Mouse (Mus musculus): ENCODE data around the gene Mrps18c. TPM values are rescaled to one million over a fixed set of nuclear protein-coding genes. Genes with fewer than 3 reads are reported as not detected.

Mrps18c gene
- polyA plus RNA-seq (2016; fragmentation: Nextera tagmentation; extraction: Ambion mirVana): 168 and 174 TPM in 2 replicates

- H3K9me3 ChIP-seq: no peaks in the 10 kb centered on the region
- peaks cover 34% of the 10 kb centered on the region for H3K36me3 ChIP-seq
- H3K9ac ChIP-seq: peak within 1 kb of the TSS; percentile 76
- under 1% methylated on average over 67 of the region's 67 CpGs for WGBS
- peak; percentile 97 for ATAC-seq (ENCODE audit: low FRiP score, low read depth)
- no peak within 1 kb of the TSS for H3K27ac ChIP-seq
- no peaks in the 10 kb centered on the region for H3K27me3 ChIP-seq (replicated peaks)
- peak within 1 kb of the TSS; percentile 76 for H3K4me3 ChIP-seq
- peak within 1 kb of the TSS; percentile 89 for H3K4me2 ChIP-seq (replicated peaks)
- H3K4me1 ChIP-seq: peaks cover 8% of the 10 kb centered on the region; the same call in 1 of the 2 replicates
Observed at GRCm38 (mm10) chr5:100798165-100798860, at the start of gene Mrps18c, which contains the start of gene Helq. TSS of gene Mrps18c (plus strand) at chr5:100798627. TSS of gene Helq (minus strand) at chr5:100798598.

DNA sequence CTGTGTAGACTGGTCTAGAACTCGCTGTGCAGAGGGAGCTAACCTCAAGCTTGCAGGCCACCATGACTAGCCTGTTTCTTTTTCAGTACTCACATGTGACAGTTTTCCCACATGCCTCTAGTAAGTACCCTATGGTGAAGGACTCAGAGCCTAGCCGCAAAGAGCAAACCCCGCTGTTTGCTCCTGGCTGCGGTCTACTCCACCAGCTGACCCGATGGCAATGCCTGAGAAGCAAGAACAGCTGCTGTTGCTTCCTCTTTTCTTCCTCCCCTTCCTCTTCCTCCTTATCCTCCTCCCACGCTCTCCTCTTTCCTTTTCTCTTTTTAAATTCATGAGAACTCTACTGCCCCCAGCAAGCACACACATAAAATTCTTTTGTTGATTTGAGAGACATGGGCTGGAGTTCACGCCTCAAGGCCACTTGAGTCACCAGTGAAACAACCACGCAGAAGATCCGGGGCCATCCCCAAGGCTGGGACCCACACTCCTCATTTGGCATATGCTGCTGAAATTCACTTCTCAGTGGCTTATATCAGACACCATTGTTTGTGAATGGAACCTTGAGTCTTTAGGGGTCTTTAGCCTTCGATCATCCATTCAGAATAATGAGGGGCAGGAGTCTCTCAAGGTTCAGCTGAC, 47.7 kb upstream of the Mrps18c start:
- Histone ChIP-seq H3K4me1 (0 out of 2 replicates have a peak, but pooled peaks cover 5% of the 10 kb centered on the region), H3K36me3 (no peaks in the 10 kb centered on the region), H3K9me3 (no peaks in the 10 kb centered on the region), H3K9ac (no peak overlapping the region), H3K27ac (no peak overlapping the region), H3K4me2 (replicated peaks) (no peak overlapping the region), H3K27me3 (replicated peaks) (no peaks in the 10 kb centered on the region), H3K4me3 (no peak overlapping the region)
- WGBS: 85% methylated on average over 10 of the region's 10 CpGs
- no peak for ATAC-seq (ENCODE audit: low FRiP score, low read depth)

DNA sequence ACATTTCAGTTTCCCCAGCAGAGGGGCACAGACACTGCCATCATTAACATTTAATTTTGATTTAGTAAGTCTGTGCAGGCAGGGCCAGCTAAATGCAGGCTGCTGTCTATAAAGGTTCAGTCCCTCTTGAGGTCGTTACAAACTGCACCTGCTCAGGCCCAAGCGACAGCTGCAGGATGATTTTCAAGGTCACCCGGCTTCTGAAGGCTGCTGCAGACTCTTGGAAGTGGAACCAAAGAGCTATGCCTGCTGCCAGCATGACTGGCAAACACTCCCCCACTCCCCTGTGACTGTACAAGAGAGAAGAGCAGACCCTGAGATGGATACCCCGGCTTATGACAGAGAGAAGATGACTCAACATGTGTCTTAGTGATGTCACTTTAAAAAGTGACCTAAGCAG, 46.8 kb upstream of the Mrps18c start:
- 53% methylated on average over 4 of the region's 4 CpGs for WGBS
- Histone ChIP-seq H3K9me3 (no peaks in the 10 kb centered on the region), H3K4me1 (0 out of 2 replicates have a peak, but pooled peaks cover 5% of the 10 kb centered on the region), H3K27me3 (replicated peaks) (no peaks in the 10 kb centered on the region), H3K4me3 (no peak overlapping the region), H3K36me3 (no peaks in the 10 kb centered on the region), H3K9ac (no peak overlapping the region), H3K4me2 (replicated peaks) (no peak overlapping the region), H3K27ac (no peak overlapping the region)
- peak; percentile 48 for ATAC-seq (ENCODE audit: low FRiP score, low read depth)

GRCm38 (mm10) chr5:100753407-100753806, 45.0 kb upstream of the Mrps18c start:
- no peak overlapping the region for H3K27ac ChIP-seq

DNA sequence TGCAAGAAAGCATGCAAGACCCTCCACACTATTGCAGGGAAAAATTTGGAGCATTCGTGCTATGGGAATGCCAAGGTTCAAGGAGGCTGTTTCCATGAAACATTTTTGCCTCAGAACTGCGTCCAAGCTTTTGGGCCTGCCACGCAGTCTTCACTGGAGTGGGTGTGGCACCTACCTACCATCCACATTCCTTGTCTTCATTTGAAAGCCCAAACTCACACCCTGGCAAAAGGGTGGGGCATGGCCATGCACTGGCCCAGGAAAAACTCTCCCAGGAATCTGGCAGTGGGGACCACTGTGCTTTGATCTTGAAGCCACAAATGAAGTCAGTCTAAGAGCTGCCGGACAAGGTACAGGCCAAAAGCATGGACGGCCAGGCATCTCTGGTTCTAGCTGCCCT, 40.3 kb upstream of the Mrps18c start:
- Histone ChIP-seq H3K36me3 (peaks cover 16% of the 10 kb centered on the region), H3K27me3 (replicated peaks) (no peaks in the 10 kb centered on the region), H3K9ac (no peak overlapping the region), H3K9me3 (0 out of 2 replicates have a peak, but pooled peaks cover 5% of the 10 kb centered on the region), H3K4me3 (no peak overlapping the region), H3K4me2 (replicated peaks) (no peak overlapping the region), H3K4me1 (0 out of 2 replicates have a peak, but pooled peaks cover 5% of the 10 kb centered on the region), H3K27ac (no peak overlapping the region)
- ATAC-seq (ENCODE audit: low FRiP score, low read depth): no peak
- 96% methylated on average over 5 of the region's 5 CpGs for WGBS

More at GRCm38 (mm10) chr5:100753407-100753806, 45.0 kb upstream of the Mrps18c start:
- ATAC-seq (ENCODE audit: low FRiP score, low read depth): no peak; the same call in 1 of the 2 replicates
- H3K9me3 ChIP-seq: no peaks in the 10 kb centered on the region
- H3K4me3 ChIP-seq: no peak overlapping the region
- H3K4me1 ChIP-seq: 0 out of 2 replicates have a peak, but pooled peaks cover 5% of the 10 kb centered on the region
- no peaks in the 10 kb centered on the region for H3K36me3 ChIP-seq
- WGBS: 48% methylated on average over 7 of the region's 7 CpGs
- H3K9ac ChIP-seq: no peak overlapping the region
- no peak overlapping the region for H3K4me2 ChIP-seq (replicated peaks)
- H3K27me3 ChIP-seq (replicated peaks): no peaks in the 10 kb centered on the region

DNA sequence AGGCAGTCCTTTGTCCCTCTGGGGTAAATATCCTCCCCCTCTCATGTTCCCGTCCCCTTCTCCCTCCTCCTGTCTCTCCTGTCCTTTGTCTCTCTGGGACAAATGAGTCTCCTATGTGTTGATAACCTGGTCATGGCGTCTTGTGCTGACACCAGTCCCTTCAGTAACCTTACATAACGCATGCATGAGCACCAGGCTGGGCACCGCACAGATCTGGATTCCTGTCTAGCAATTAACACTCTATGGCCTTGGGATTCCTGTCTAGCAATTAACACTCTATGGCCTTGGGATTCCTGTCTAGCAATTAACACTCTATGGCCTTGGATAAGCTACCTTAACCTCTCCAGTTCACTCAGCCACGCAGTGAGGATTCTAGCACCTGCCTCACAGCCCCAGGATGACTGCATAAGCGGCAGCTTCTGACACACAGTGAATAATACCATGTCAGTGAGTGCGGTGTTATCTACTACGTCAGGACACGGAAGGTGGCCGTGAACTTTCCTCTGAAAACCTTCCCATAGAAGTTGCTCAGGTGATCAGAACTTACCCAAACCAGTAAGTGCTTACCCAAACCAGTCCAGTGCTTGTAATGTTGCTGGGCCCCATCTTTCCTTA, 38.3 kb upstream of the Mrps18c start:
- H3K36me3 ChIP-seq: peaks cover 37% of the 10 kb centered on the region
- no peak overlapping the region for H3K4me2 ChIP-seq (replicated peaks)
- 82% methylated on average over 10 of the region's 10 CpGs for WGBS
- no peak overlapping the region for H3K27ac ChIP-seq
- H3K4me1 ChIP-seq: no peaks in the 10 kb centered on the region
- ATAC-seq (ENCODE audit: low FRiP score, low read depth): no peak
- no peaks in the 10 kb centered on the region for H3K27me3 ChIP-seq (replicated peaks)
- no peak overlapping the region for H3K9ac ChIP-seq
- H3K4me3 ChIP-seq: no peak overlapping the region
- H3K9me3 ChIP-seq: 0 out of 2 replicates have a peak, but pooled peaks cover 5% of the 10 kb centered on the region

DNA sequence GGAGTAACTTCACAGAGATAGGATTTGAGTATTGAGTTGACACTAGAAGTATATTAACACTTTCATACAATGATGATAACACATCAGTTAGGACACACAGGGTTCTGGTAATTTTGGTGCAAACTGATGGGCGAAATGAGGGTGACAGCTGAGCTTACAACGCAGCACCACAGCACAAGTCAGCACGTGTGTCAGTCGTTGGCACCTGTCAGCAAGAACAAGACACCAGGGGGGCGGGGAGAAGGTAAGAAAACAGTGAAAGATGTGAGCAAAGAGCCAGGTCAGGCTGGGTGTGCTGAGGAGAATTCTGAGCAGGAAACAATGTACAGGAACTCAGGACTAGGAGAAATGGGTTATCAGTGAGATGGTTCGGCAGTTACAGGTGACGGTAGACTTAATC, 36.7 kb upstream of the Mrps18c start:
- 91% methylated on average over 7 of the region's 7 CpGs for WGBS
- 0 out of 2 replicates have a peak, but pooled peaks cover 5% of the 10 kb centered on the region for H3K9me3 ChIP-seq
- H3K36me3 ChIP-seq: peaks cover 53% of the 10 kb centered on the region
- no peak overlapping the region for H3K4me2 ChIP-seq (replicated peaks)
- ATAC-seq (ENCODE audit: low FRiP score, low read depth): no peak
- no peaks in the 10 kb centered on the region for H3K4me1 ChIP-seq
- H3K27ac ChIP-seq: no peak overlapping the region
- no peak overlapping the region for H3K9ac ChIP-seq
- H3K27me3 ChIP-seq (replicated peaks): no peaks in the 10 kb centered on the region
- H3K4me3 ChIP-seq: no peak overlapping the region

DNA sequence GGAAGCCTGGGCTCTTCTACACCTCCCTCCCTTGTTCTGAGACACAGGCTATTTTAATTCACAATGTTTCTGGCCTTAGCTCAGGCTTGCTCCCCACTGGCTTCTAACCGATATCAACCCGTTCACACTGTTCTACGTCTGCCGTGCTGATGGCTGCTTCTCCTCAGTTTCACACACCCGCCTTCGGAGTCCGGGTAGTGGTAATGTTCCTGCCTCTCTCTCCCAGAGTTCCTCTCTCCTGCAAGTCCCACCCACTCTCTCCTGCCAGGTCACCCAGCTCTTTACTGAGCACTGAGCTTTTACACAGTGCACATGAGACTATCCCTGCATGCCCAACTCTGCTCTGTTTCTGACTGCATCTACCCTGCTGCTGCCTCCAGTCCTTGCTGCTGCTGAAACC, 32.4 kb upstream of the Mrps18c start:
- H3K9me3 ChIP-seq: no peaks in the 10 kb centered on the region
- H3K4me1 ChIP-seq: no peaks in the 10 kb centered on the region
- no peak overlapping the region for H3K27ac ChIP-seq
- H3K36me3 ChIP-seq: peaks cover 88% of the 10 kb centered on the region
- H3K4me2 ChIP-seq (replicated peaks): no peak overlapping the region
- WGBS: 96% methylated on average over 7 of the region's 7 CpGs
- no peak overlapping the region for H3K9ac ChIP-seq
- ATAC-seq (ENCODE audit: low FRiP score, low read depth): no peak
- H3K27me3 ChIP-seq (replicated peaks): no peaks in the 10 kb centered on the region
- H3K4me3 ChIP-seq: no peak overlapping the region

GRCm38 (mm10) chr5:100771575-100771974, 26.9 kb upstream of the Mrps18c start:
- Histone ChIP-seq H3K4me3 (no peak overlapping the region), H3K9ac (no peak overlapping the region), H3K4me1 (no peaks in the 10 kb centered on the region), H3K36me3 (peaks cover 76% of the 10 kb centered on the region), H3K4me2 (replicated peaks) (no peak overlapping the region), H3K27ac (no peak overlapping the region), H3K9me3 (no peaks in the 10 kb centered on the region), H3K27me3 (replicated peaks) (no peaks in the 10 kb centered on the region)
- no peak for ATAC-seq (ENCODE audit: low FRiP score, low read depth)
- 95% methylated on average over 4 of the region's 4 CpGs for WGBS

DNA sequence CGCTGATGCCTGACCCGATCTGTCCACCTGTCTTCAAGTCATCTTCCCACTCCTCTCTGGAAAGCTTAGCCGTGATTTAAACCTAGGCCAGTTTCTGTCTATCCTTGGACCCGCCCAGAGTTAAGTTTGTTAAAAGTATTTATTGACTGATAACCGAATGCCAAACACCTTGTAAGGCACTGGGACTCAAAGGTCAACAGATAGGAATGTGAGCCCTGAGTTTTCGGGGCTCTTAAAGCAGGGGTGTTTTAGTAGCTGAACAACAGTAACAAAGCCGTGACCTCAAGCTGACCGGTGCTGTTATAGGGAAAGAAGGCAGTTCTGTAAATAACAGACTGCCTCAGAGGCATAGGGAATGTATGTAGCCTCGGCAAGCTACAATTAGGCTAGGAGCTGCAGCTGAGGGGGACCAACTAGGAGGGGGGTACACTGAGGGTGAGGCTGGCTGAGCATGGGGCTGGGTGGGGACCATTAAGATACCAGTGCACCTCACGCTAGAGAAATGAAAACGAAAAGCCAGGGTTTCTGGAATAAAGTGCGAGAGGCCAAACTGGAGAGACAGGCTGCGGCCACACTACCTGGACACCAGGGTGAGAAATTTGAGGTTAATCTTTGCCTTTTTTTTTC, 22.5 kb upstream of the Mrps18c start:
- Histone ChIP-seq H3K9ac (no peak overlapping the region), H3K4me2 (replicated peaks) (no peak overlapping the region), H3K36me3 (peaks cover 64% of the 10 kb centered on the region), H3K27ac (no peak overlapping the region), H3K9me3 (no peaks in the 10 kb centered on the region), H3K27me3 (replicated peaks) (no peaks in the 10 kb centered on the region), H3K4me3 (no peak overlapping the region), H3K4me1 (no peaks in the 10 kb centered on the region)
- 88% methylated on average over 13 of the region's 13 CpGs for WGBS
- ATAC-seq (ENCODE audit: low FRiP score, low read depth): no peak

DNA sequence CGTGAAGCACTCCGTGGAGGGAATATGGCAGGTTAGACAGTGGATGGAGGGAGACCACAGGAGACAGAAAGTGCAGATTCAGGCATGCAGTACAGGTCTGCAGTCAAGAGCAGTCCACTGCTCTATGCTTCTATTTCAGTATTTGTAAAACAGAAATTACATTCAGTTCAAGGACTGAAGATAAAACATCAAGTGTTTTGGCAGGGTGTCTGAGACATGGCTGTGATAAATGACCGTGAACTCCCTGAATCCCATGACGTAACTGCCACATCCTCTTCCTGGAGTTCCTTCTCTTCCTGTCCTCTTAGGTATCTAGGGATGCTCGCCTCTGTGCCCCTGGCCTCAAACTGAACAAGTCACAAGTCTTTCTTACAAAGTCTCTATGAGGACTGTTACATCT, 21.5 kb upstream of the Mrps18c start:
- Histone ChIP-seq H3K4me1 (no peaks in the 10 kb centered on the region), H3K27ac (no peak overlapping the region), H3K4me2 (replicated peaks) (no peak overlapping the region), H3K4me3 (no peak overlapping the region), H3K36me3 (peaks cover 64% of the 10 kb centered on the region), H3K9ac (no peak overlapping the region), H3K9me3 (no peaks in the 10 kb centered on the region), H3K27me3 (replicated peaks) (no peaks in the 10 kb centered on the region)
- WGBS: 95% methylated on average over 5 of the region's 5 CpGs
- no peak for ATAC-seq (ENCODE audit: low FRiP score, low read depth)

- Histone ChIP-seq H3K27ac (no peak overlapping the region), H3K4me3 (no peak overlapping the region), H3K36me3 (peaks cover 75% of the 10 kb centered on the region), H3K4me1 (no peaks in the 10 kb centered on the region), H3K4me2 (replicated peaks) (no peak overlapping the region), H3K9ac (no peak overlapping the region), H3K27me3 (replicated peaks) (no peaks in the 10 kb centered on the region), H3K9me3 (no peaks in the 10 kb centered on the region)
- ATAC-seq (ENCODE audit: low FRiP score, low read depth): no peak
- 95% methylated on average over 13 of the region's 13 CpGs for WGBS
Observed at GRCm38 (mm10) chr5:100779002-100779401, 19.4 kb upstream of the Mrps18c start.
